In the genomic region with DNA sequence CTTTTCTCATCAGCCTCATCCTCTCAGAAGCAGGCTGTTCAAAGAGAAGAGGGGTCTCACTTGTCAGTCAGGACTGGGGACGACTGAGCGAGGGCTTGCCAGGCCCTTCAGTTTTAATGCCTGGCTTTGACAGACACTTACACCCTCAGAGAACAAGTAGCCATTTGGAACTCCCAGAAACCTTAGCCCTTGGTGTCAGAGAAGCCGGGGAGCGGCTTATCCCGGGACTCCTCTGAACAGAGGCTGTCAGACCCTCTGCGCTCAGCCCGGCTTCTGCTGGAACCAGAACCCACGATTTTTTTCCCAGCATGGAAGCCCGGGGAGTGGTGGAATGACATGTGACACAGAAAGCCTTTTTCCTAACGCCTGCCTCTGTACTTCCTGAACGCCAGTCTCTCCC, we compare ENCODE assay signal across 30 mouse cellular contexts. TPM values are rescaled to one million over a fixed set of nuclear protein-coding genes. Genes with fewer than 3 reads are reported as not detected.
DNase-seq lines count a peak whose midpoint lies in the region; ATAC-seq and TF ChIP-seq lines count a peak whose summit lies in the region.
"Had no signal": no experiment of that assay in that cellular context is flagged by ENCODE, and none has a peak within 500 bp of the region (broad histone marks: within the 10 kb centered on the region; RNA-seq: fewer than 3 reads in every experiment).

No protein-coding gene starts in this region.

- H3K27ac ChIP-seq in forebrain, embryonic 10.5 days = no peak overlapping the region
- H3K27ac ChIP-seq in forebrain, embryonic 15.5 days (replicated peaks) = no peak overlapping the region
- peak overlapping the region; percentile 1 for H3K27ac ChIP-seq in lung, embryonic 15.5 days
- peak overlapping the region; percentile 53; the same call in 1 of the 2 replicates for H3K27ac ChIP-seq in brown adipose tissue, adult 24 weeks (replicated peaks; ENCODE audit: low read depth, low read length)
- H3K27ac ChIP-seq: embryonic facial prominence, embryonic 12.5 days; forebrain, embryonic 13.5 days; heart, embryonic 15.5 days; hindbrain, embryonic 14.5 days; kidney, postnatal 0 days; limb, embryonic 13.5 days; liver, embryonic 12.5 days; midbrain, embryonic 15.5 days had no signal

- DNase-seq in forebrain, embryonic 10.5 days (ENCODE audit: extremely low spot score, low spot score) = no peak
- DNase-seq in lung, postnatal 14 days = no peak
- no peak for DNase-seq in urinary bladder, postnatal 10 days (ENCODE audit: low spot score)
- DNase-seq: adrenal gland, adult 8-10 months; cerebellum, adult 2 months; cerebellum, postnatal 25 days; gastrocnemius, postnatal 25 days; heart, postnatal 36 days; kidney, adult 2 months; lung, adult 18-20 months; right cerebral cortex, adult 18-20 months; right cerebral cortex, postnatal 4 days; thymus, postnatal 36 days had no signal

- H3K4me2 ChIP-seq in forebrain, embryonic 15.5 days (replicated peaks) = no peak overlapping the region
- H3K4me2 ChIP-seq in lung, embryonic 15.5 days = no peak overlapping the region
- H3K4me2 ChIP-seq: heart, embryonic 15.5 days; midbrain, embryonic 15.5 days had no signal

- ATAC-seq in forebrain, embryonic 15.5 days (replicated peaks) = no peak
- no peak for ATAC-seq in lung, embryonic 15.5 days (ENCODE audit: borderline replicate concordance, extremely low read depth, low FRiP score, low TSS enrichment)
- ATAC-seq in megakaryocyte progenitor cell, adult 5-6 weeks (replicated peaks; ENCODE audit: poor library complexity) = no peak
- ATAC-seq: activated CD4-positive, CD25-positive, alpha-beta regulatory T cell, adult 4 months; forebrain, embryonic 13.5 days; liver, embryonic 12.5 days; Patski had no signal

- TF ChIP-seq CTCF in E14TG2a.4 (conservative IDR thresholded peaks at IDR 0.05; ENCODE audit: low read length) = no peak

- 0 out of 2 replicates have a peak overlapping the region, but pooled peaks have one; percentile 36 for H3K4me3 ChIP-seq in forebrain, embryonic 10.5 days
- H3K4me3 ChIP-seq in forebrain, embryonic 15.5 days = no peak overlapping the region
- no peak overlapping the region for H3K4me3 ChIP-seq in lung, embryonic 15.5 days
- H3K4me3 ChIP-seq in E14TG2a.4 (replicated peaks; ENCODE audit: low read length) = peak overlapping the region; percentile 11
- no peak overlapping the region for H3K4me3 ChIP-seq in brown adipose tissue, adult 24 weeks (ENCODE audit: insufficient read depth, low read depth, low read length)
- H3K4me3 ChIP-seq: embryonic facial prominence, embryonic 12.5 days; forebrain, embryonic 13.5 days; heart, embryonic 15.5 days; limb, embryonic 13.5 days; liver, embryonic 12.5 days; midbrain, embryonic 15.5 days; stomach, embryonic 15.5 days had no signal

- H3K4me1 ChIP-seq in forebrain, embryonic 10.5 days = peaks cover 70% of the 10 kb centered on the region
- peaks cover 22% of the 10 kb centered on the region for H3K4me1 ChIP-seq in forebrain, embryonic 15.5 days
- peaks cover 22% of the 10 kb centered on the region for H3K4me1 ChIP-seq in lung, embryonic 15.5 days
- H3K4me1 ChIP-seq in E14TG2a.4 (replicated peaks; ENCODE audit: low read depth, low read length) = peaks cover 89% of the 10 kb centered on the region
- H3K4me1 ChIP-seq in brown adipose tissue, adult 24 weeks (ENCODE audit: control insufficient read depth, insufficient read depth, insufficient read length, low read length) = no peaks in the 10 kb centered on the region

- no peaks in the 10 kb centered on the region for H3K9me3 ChIP-seq in forebrain, embryonic 10.5 days
- H3K9me3 ChIP-seq in forebrain, embryonic 15.5 days = no peaks in the 10 kb centered on the region
- no peaks in the 10 kb centered on the region for H3K9me3 ChIP-seq in lung, embryonic 15.5 days
- no peaks in the 10 kb centered on the region for H3K9me3 ChIP-seq in E14TG2a.4 (ENCODE audit: low read length)
- H3K9me3 ChIP-seq: embryonic facial prominence, embryonic 12.5 days; forebrain, embryonic 13.5 days; G1E; heart, embryonic 15.5 days; limb, embryonic 13.5 days; liver, embryonic 12.5 days; midbrain, embryonic 15.5 days; stomach, embryonic 15.5 days had no signal

- 32% methylated on average over 11 of the region's 11 CpGs for WGBS in forebrain, embryonic 10.5 days
- WGBS in forebrain, embryonic 15.5 days = 33% methylated on average over 11 of the region's 11 CpGs
- WGBS in lung, embryonic 15.5 days = 51% methylated on average over 11 of the region's 11 CpGs

- no peaks in the 10 kb centered on the region for H3K36me3 ChIP-seq in forebrain, embryonic 10.5 days (replicated peaks)
- no peaks in the 10 kb centered on the region for H3K36me3 ChIP-seq in forebrain, embryonic 15.5 days
- H3K36me3 ChIP-seq in lung, embryonic 15.5 days = no peaks in the 10 kb centered on the region
- H3K36me3 ChIP-seq in E14TG2a.4 (ENCODE audit: insufficient read depth, low read length) = no peaks in the 10 kb centered on the region
- H3K36me3 ChIP-seq: embryonic facial prominence, embryonic 12.5 days; G1E; heart, embryonic 15.5 days; limb, embryonic 13.5 days; liver, embryonic 12.5 days; midbrain, embryonic 15.5 days; stomach, embryonic 15.5 days had no signal

- H3K27me3 ChIP-seq in forebrain, embryonic 10.5 days (ENCODE audit: poor library complexity, severe bottlenecking) = peaks cover 47% of the 10 kb centered on the region
- H3K27me3 ChIP-seq in forebrain, embryonic 15.5 days = no peaks in the 10 kb centered on the region
- no peaks in the 10 kb centered on the region for H3K27me3 ChIP-seq in lung, embryonic 15.5 days
- H3K27me3 ChIP-seq in E14TG2a.4 (ENCODE audit: insufficient read depth, low read length) = no peaks in the 10 kb centered on the region
- H3K27me3 ChIP-seq: heart, embryonic 15.5 days; limb, embryonic 13.5 days; Patski; stomach, embryonic 15.5 days had no signal

- H3K9ac ChIP-seq in forebrain, embryonic 15.5 days (replicated peaks) = no peak overlapping the region
- no peak overlapping the region for H3K9ac ChIP-seq in lung, embryonic 15.5 days
- H3K9ac ChIP-seq: embryonic facial prominence, embryonic 12.5 days; forebrain, embryonic 13.5 days; heart, embryonic 15.5 days; limb, embryonic 13.5 days; liver, embryonic 12.5 days; midbrain, embryonic 15.5 days; stomach, embryonic 15.5 days had no signal

RNA-seq across cellular contexts. Expression of gene Zbtb34, which starts 6.1 kb away (rescaled TPM):
- 6.6 and 7.6 TPM in 2 replicates for polyA plus RNA-seq in forebrain, embryonic 10.5 days (2016; fragmentation: Nextera tagmentation; extraction: Ambion mirVana)
- polyA plus RNA-seq in forebrain, embryonic 15.5 days (2015; fragmentation: Nextera tagmentation; extraction: Ambion mirVana) = 7.1 and 8.5 TPM in 2 replicates
- 6.6 and 7.5 TPM in 2 replicates for polyA plus RNA-seq in lung, embryonic 15.5 days (2015; fragmentation: Nextera tagmentation; extraction: Ambion mirVana)
- polyA plus RNA-seq in brown adipose tissue, adult 24 weeks (2012; ENCODE audit: insufficient read depth, insufficient read length, missing spikeins) = 2.9 and 3.8 TPM in 2 replicates
- total RNA-seq in megakaryocyte progenitor cell, adult 5-6 weeks (2015) = 22.7 and 24.6 TPM in 2 replicates
- 8.4 and 11.4 TPM in 2 replicates for total RNA-seq in megakaryocyte progenitor cell, adult 5-6 weeks (2017)

RNA-seq across cellular contexts. Expression of gene Zbtb43, which starts 31.2 kb away (rescaled TPM):
- polyA plus RNA-seq in forebrain, embryonic 10.5 days (2016; fragmentation: Nextera tagmentation; extraction: Ambion mirVana) = 19.8 and 19.9 TPM in 2 replicates
- polyA plus RNA-seq in forebrain, embryonic 15.5 days (2015; fragmentation: Nextera tagmentation; extraction: Ambion mirVana) = 31.4 and 35.8 TPM in 2 replicates
- 16.7 and 19.1 TPM in 2 replicates for polyA plus RNA-seq in lung, embryonic 15.5 days (2015; fragmentation: Nextera tagmentation; extraction: Ambion mirVana)
- polyA plus RNA-seq in brown adipose tissue, adult 24 weeks (2012; ENCODE audit: insufficient read depth, insufficient read length, missing spikeins) = 11.2 and 11.4 TPM in 2 replicates
- 8.0 and 8.8 TPM in 2 replicates for total RNA-seq in megakaryocyte progenitor cell, adult 5-6 weeks (2015)
- 8.0 and 10.5 TPM in 2 replicates for total RNA-seq in megakaryocyte progenitor cell, adult 5-6 weeks (2017)

Comparison
In these comparisons a context has a peak if more than half of its experiments do, and no peak if none do; other contexts are left out.
1. H3K4me3 ChIP-seq: peak in forebrain, embryonic 10.5 days (single experiment) and E14TG2a.4 (single experiment); none in forebrain, embryonic 15.5 days (single experiment), lung, embryonic 15.5 days (single experiment) and brown adipose tissue, adult 24 weeks (single experiment).
2. H3K27ac ChIP-seq: peak in lung, embryonic 15.5 days (single experiment) and brown adipose tissue, adult 24 weeks (single experiment); none in forebrain, embryonic 10.5 days (single experiment) and forebrain, embryonic 15.5 days (single experiment).